Mouse (Mus musculus) liver, embryonic 14.5 days (tissue): ENCODE results near the gene Lax1.

Experiments
- CTCF ChIP-seq: IDR thresholded peaks from 2 replicates; pipeline ENCODE4 v1.5.1; 2016; ENCODE audit warnings: antibody characterized with exemption, low read depth, control low read depth
- EP300 ChIP-seq: IDR thresholded peaks from 2 replicates; pipeline ENCODE4 v1.6.1; 2016; ENCODE audit warnings: antibody characterized with exemption, low read depth

DNA sequence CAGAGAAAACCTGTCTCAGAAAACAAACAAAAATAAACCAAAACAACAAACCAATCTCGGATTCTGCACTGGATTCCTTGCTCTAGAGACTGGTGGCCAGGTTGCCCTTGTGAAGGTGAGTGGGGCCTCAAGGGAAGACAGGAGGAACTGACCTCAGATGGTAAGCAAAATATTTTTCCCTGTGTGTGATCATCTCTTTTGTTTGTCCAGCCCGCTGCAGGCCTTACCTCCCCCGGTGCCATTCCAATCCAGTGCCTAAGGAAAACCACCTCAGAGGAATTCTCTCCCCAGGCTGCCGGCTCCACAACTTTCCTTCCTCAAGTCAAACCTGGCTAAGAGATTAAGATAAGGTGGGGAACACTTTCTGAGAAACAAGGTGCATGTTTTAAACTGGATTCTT lies 2.3 kb upstream of the Lax1 start:
- TF ChIP-seq CTCF (no peak), EP300 (no peak)
